Mouse (Mus musculus) thymus, adult 2 months (tissue): ENCODE results near the gene Jag2.

Experiments
- CTCF ChIP-seq: fragments of 200-500 bp; IDR thresholded peaks from 2 replicates; pipeline ENCODE4 v1.5.1; 2012; ENCODE audit warnings: mild to moderate bottlenecking, control low read depth, low read length, moderate library complexity, borderline replicate concordance; ENCODE audit not compliant: control insufficient read depth, poor library complexity, insufficient read depth; ENCODE audit errors: extremely low read depth
- POLR2A ChIP-seq: fragments of 200-500 bp; IDR thresholded peaks from 2 replicates; pipeline ENCODE4 v1.6.1; 2012; ENCODE audit warnings: mild to moderate bottlenecking, low read length, control low read depth, moderate library complexity; ENCODE audit not compliant: control insufficient read depth, poor library complexity, insufficient read depth; ENCODE audit errors: extremely low read depth

DNA sequence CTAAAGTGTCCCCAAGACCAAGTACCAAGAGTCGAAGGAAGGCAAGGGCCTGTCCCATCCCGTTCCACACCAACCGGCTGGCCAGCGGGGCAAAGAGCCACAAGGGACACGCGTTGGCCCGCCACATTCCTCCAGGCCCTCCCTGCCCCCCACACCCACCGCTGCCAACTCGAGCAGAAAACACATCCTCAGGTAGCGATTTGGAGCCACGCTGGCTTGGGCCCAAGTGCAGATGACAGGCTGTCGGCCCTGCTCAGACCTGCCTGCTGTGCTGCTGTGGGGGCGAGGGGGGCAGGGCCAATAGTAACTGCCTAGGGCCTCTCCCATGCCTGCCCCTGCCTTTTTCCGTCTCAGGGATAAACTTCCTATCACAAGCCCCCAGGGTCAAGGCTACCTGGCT lies 2.3 kb downstream of the Jag2 start:
- TF ChIP-seq CTCF (no peak), POLR2A (no peak)
